Mouse (Mus musculus) kidney, adult 18-20 months (tissue): ENCODE data around the gene Rras.

Experiments
- DNase-seq: peaks from one replicate; pipeline ENCODE4 v3.0.0; 2021

Rras gene

DNA sequence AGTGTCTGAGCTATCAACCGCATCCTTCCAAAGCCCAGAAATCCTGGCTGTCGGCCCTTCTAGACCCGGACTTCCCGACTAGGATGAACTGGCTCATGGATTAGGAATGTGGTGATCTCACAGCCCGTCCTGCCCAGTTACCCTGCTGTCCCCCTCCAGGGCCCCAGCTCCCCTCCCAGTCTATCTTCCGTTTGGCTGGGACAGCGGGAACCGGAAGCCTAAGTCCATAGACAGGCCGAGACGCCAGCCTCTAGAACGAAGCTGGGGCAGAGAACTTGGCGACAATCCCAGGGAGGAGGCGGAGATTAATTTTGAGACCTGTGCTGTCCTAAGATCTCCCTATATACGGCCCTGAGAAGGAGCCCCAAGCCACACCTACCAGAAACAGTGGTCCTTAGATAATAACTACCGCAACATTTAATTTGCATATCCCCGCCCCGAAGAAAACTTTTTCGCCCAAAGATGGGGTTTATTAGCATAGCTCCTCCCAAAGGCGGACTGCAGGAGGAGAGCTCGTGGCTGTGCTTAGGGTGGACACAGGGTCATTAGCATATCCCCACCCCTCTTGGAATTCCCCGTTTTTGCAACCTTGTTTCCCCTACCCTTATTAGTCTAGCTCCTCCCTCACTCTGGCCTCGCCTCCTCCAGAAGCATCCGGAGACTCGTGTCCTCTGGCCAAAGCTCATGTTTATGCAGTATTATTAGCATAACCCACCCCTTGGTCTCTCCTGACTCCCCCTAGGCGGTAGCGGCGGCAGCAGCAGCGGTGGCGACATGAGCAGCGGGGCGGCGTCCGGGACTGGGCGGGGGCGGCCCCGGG is at the start of gene Rras:
TSS of gene Rras (plus strand) at position 720 of the 820 bp plus-strand sequence.
- peak; percentile 89 for DNase-seq

DNA sequence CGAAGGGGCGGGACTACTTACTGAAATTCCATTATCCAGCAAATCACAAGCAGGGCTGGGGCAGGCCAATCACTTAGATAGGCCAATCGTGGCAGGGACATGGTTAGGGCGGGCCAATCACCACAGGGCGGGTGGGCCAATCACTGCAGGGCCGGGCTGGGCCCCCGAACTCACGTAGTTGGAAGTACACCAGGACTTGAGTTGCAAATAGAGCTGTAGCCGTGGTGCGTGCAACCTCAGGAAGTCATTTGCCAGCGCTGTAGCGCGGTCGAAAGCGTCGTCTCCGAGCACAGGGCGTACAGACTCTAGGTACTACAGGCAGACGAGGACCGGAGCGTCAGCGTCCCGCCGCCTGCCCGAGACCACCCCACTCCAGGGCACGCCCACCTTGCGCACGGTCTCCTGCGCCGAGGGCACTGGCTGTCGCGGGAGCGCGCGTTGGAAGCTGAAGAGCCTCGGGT is 47.5 kb upstream of the Rras start:
- DNase-seq: peak; percentile 84

DNA sequence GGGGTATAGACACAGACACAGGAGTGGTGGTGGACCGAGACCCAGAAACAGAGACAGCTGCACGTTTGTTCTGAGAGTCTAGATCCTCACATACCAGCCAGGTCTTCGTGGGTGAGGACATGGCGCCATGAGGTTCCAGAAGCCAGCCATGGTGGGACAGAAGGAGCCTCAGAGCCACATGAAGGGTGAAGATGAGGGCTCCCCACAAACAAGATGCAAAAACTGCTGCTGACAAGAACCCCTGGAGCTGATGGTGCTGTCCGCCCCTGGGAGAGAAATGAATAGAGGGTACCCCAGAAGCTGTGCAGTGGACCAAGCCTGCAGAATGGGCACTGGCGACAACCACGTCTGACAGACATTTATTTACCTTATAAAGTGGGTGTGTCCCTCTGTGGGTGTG is 46.6 kb upstream of the Rras start:
- DNase-seq: no peak

DNA sequence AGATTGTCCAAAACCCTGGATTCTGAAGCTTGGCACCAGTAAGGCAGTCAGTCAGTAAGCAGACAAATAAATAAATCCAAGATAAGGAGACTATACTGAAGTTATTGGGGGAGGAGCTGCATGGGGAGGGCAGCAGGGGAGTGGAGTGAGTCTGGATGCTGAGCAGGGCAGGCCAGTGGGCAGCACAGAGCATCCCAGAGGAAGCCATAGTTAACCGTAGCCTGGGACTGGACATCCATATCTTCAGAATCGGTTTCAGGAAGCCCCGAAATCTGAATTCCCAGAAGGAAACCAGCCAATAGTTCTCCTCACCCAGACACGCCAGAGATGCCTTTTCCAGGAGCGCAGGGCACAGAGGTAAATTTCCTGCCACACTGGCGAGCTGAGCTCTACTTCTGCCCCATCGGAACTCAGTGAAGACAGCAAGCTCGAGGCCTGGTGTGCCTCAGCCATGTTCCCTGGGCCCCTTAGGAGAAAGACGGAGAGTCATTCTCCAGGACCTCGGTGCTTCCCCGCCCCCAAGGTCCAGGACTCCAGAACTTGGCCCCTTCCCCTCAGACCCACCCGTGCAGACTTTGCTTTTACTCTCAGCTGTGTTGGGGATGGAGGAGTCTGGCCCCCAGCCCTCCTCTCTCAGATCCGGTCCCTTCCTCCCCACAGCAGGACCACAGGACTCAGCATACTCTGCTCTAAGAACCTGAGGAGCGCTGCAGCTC is 44.2 kb upstream of the Rras start:
- no peak for DNase-seq

DNA sequence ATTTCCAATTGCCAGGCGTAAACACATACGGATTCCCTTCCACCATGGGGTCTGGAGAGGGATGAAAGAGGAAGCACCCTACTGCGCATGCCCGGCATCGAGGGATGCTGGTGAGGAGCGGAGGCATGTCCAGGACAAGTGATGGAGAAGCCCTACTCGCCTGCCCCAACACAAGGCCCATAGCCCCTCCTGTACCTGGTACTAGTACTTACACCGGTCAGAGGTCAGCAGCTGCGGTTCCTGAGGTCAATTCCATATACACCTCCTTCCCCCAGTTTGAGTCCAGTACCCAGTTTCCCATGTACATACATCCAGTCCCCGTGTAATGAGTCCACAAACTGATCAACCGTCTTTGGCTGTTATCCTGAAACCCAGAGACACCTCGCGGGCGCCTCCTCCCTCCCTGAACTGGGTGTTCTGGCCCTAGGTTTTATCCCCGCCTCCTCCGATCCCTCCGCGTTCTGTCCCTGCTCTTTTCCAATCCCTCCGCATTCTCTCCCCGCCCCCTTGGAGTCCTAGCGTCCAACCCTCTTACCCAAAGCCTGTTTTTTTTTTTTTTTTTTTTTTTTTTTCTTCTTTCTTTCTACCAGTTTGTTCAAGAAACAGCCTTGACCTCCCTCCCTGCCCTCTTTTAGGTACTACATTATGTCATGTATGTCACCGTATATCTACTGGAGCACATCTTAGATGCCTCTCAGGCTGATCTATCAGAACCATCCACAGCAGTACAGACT is 43.2 kb upstream of the Rras start, which contains the start of gene Cpt1c:
TSS of gene Cpt1c (minus strand) at position 469 of the 734 bp plus-strand sequence.
- peak; percentile 62 for DNase-seq

DNA sequence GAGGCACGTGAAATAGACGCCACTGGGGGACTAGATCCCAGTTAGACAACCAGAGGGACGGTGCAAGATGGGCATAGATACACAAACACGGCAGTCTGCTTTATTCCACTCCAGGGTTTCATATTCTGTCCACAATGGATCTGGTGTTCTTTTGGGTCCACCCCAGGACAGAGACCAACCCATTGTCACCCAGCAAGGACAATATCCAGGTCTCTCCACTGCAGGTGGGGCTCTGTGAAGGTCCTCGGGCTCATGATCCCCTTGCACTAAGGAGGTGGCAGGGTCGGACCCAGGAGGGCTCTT is 42.7 kb upstream of the Rras start:
- DNase-seq: no peak

DNA sequence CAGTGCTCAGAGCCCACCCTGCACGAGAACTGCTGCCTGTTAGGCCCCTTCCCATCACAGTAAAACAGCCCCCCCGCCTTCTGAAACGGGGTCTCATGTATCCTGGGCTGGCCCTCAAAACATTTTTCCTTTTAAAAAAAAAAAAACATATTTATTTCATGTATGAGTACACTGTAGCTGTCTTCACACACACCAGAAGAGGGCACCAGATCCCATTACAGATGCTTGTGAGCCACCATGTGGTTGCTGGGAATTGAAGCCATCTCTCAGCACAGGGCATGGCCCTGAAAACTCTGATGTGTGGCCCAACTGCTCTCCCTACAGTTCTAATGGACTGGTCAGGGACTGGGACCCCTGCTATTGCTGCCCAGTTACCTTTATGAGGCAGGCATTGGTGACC is 39.5 kb upstream of the Rras start:
- DNase-seq: no peak

DNA sequence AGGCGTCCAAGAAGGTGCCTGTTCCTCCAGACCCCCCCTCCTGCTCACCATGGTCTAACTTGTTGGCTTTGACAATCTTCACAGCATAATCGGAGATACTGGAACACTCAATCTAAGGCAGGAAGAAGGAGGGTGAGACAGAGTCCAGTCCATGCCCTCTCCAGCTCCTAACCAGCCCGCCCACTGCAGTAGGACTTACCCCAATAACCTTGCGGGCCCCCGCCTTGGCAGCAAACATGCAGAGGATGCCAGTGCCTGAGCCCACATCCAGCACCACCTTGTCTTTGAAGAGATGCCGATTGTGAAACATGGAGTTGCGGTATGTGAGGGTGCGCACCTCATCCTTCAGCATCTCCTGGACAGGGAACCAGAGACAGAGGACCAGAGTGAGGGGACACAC is 36.2 kb upstream of the Rras start:
- no peak for DNase-seq

DNA sequence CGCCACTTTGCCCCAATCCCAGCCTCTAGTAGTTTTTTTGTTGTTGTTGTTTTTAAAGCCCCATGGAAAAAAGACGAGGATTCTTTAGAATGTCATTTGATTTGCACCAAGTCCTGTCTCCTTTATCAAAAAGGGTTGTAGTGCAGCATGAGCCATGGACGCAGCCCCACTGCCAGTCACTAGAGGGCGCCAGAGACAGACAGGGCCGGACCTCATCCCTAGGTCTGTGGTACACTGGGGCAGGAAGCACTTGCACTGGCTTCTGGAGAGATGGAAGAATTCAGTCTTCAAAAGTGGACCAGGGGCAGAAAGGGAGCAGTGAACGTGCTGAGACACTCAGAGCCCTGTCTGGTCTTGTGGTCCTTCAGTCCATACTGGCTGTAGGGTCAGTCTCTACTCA is 34.7 kb upstream of the Rras start:
- DNase-seq: peak; percentile 91

DNA sequence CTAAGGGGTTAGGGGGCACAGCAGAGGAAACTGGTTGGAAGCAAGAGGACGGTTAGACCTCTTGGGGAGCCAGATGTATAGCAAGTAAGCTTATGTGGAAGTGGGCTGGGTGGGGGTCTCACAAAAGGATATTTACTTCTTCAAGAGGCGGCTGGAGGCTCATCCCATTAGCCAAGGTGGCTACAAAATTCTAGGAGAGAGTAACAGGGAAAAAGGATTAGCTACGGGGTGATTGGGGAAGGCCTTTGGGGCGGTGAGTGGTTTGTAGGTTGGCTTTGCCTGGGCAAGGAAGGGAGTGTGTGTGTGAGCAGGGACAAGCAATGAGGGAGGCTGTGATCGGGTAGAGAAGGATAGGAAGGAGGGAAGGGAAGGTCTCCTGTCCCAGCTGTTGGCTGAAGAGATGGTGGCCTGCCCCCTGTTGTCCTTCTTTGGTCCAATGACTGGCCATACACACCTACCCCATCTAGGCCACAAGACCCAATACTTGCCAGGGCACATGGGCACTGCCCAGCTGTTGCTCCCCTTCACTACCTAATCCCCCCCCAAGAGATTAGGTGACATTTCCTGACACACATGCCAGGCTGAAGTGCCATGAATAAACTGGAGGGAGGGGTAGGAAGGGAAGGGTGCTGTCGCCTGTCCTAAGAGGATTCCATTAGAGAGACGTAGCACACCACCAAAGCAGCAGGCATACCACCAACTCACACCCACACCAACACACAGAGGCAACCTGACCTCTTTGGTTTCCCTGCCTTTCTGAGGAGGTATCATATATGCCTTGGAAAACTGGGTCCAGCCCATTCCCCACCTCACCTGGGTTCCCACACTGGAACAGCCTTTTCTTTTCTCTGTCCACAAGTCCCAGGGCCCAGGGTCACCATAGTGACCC is 33.6 kb upstream of the Rras start:
- DNase-seq: no peak

DNA sequence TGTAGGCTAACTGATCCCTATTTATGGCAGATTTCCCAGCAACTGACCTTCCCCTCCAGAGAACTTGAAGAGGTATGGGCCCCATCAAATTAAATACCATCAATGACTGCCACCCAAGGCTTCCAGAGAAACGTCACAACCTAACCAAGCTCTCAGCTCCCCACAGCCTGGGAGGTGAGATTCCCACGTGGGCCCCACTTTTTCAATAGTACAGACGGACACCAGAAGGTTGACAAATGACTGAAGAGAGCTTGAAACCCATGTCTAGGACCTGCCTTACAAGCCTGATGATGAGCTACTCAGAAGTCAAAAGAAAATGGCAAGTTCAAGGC is 33.0 kb upstream of the Rras start:
- no peak for DNase-seq

DNA sequence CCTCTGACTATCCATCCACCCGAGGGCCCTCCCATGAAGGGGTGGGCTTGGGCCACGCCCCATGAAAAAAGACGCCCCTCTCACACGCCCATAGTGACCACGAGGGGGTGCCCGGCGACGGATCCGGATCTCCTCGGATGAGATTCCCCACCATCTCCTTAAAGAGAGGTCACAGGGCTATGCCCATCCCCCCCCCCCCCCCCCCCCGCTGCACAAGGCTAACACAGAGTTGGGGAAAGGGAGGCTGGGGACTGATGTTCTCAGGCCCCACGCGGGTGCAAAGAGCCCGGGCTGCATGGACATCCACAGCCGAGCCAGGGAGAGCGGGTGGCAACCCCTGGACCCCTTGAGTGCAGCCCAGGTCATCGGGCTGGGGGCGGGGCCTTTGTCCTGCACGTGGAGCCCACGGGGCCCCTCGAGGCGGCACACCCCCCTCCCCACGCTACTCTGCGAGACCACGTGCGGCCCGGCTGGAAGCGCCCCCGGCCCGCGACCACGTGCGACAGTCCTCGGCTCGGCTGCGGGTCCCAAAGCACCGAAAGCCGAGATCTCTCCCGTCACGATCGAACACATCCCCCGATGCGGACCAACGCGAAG is 32.1 kb upstream of the Rras start:
- DNase-seq: peak; percentile 51

DNA sequence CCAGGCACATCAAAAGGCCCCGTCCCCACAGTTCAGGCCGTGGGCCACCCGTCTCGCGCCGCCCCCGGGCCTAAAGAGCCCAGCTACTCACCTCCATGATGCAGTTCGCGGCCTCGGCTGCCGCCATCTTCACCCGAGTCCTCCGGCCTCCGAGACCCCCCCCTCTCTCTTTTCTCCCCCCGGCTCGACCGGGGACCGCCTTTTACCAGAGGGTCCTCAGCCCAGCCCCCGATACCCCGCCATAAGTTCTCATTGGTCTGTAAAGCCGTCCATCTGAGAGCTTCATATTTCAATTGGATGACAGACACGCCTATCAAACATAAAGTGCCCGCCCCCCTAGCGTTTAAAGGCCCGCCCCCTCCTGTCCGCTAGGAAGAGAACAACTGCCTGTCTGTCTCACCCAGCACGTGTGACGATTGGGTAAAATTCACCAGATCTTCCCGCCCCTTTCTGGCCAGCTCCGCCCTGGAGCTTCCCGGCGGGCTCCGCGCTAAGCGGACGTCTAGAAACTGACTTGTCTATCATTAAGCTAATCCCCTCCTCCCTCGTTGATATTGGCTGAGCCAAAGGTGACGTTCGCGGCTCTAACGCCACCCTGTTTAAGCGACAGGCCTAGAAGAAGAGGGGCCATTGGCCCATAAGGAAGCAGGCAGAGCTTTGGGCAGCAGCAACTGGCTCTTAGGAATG is 31.4 kb upstream of the Rras start, which contains the start of gene Prmt1:
TSS of gene Prmt1 (minus strand) at position 377 of the 687 bp plus-strand sequence.
- peak; percentile 99 for DNase-seq

DNA sequence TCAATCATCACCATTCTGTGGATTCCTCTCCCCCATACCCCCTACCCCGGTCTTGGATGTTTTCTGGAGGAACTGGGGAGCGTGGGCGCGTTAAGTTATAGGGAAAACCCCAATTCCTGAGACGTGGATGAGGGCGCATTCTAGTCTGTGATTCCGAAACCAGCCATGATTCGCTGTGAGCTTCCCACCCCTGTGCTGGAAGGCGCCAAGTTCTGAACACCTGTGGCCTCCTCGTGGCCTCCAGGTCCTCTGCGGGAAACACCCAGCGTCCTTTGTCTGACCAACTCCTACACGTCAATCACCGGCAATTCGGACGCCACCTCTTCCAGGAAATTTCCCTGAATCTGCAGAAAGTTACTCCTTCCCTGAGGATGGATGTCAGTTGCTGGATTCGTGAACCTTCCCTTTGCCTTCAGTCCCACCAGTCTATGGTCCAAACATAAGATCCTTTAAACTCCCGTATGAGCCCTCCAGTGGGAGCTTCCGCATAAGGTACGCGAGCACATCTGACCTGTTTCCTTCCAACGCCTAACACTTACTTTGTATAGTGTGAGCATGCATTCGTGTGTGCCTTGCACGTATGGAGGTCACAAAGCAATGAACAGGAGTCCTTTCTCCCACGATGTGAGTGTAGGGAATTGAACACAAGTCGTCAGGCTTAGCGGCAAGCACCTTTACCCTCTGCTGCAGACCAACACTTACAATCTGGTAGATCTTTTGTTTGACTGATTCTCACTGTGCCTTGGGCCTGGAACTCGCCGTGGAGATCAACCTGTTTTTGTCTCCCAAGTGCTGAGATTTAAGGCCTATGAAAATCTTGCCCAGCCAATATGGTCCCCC is 30.7 kb upstream of the Rras start:
- DNase-seq: no peak

DNA sequence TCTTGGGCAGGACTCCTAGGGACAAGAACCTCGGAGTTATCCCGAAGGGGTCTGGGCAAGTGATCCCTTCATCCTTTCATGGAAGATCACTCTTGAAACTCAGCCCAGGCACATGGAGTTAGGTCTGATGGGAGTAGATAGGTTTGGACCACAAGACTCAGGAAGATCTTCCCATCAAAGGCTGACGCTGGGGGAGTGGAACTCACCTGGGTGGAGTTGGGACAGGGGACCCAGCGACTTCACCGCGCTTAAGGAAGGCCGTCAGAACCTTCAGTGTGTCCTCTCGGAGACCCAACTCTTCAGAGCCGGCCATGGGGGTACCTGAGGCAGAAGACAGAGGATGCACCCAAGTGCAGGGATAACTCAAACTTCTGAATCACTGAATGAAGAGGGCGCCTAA is 21.1 kb upstream of the Rras start:
- no peak for DNase-seq

DNA sequence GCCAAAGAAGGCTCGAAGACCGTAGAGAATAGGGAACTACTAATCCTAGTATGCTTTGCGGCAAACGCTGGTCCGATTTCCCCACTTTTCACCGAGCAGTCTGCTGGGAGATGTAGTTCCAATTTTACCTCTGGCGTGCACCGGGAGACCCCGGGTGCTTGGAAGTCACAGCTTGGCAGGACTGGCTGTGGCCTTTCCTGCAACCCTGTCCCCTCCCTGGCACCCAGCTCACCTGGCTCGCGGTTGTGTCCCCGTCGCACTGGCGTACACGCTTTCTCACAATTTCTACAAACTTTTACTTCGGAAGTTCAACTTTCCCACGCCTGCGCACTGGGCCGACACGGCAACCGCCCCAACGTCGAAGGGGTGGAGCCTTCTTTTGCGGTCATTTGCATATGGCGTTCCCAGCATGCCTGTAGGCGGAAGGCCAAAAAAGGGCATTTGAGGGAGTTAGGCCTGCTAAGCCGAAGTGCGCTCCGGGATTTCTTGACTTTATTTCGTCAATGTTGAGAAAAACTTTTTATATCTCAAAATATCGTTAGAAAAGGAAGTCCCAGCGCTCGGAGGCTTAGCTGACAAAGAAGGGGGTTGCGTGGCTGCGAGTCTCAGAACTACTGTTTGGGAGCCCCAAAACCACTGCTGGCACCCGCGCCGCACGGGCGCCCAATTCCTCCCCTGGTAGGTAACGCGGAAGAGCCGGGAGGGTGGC is 20.4 kb upstream of the Rras start, which contains the start of gene Irf3:
TSS of gene Irf3 (plus strand) at position 418 of the 709 bp plus-strand sequence.
- DNase-seq: peak; percentile 98

DNA sequence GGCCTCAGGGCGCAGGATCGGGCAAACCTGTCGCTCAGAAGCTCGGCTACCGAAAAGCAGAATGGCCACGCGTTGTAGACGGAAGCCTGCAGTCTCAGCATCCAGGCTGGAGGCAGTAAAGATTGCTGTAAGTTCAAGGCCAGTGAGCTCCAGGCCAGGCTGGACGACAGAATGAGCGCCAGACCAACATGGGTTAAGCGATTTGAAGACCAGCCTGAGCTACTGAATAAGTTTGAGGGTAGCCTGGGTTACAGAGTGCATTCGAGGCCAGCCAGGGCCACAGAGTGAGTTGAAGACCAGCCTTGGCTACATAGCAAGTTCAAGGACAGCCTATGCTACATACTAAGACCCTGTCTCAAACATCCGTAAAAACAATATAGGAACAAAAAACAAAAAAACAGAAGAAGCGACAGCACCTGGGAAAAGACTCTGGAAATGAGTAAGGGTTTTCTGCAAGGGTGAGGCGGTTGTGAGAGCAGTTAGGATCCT is 19.8 kb upstream of the Rras start:
- DNase-seq: no peak

DNA sequence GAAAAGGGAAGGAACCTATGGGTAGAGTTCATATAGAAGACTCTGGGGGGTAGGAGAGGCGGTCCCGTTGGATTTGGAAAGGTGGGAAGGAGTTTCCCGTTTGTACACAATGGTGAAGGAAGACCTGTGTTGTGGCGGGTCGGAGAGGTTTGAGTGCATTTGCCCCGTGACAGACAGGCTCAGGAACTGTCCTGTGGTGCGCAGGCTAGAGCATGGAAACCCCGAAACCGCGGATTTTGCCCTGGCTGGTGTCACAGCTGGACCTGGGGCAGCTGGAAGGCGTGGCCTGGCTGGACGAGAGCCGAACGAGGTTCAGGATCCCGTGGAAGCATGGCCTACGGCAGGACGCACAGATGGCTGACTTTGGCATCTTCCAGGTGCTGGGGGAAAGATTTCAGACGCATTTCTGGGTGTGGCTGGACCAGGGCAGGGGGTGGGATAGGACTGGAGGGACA is 19.2 kb upstream of the Rras start, which contains the start of gene Bcl2l12:
TSS of gene Bcl2l12 (minus strand) at position 212 of the 455 bp plus-strand sequence.
- peak; percentile 76 for DNase-seq

DNA sequence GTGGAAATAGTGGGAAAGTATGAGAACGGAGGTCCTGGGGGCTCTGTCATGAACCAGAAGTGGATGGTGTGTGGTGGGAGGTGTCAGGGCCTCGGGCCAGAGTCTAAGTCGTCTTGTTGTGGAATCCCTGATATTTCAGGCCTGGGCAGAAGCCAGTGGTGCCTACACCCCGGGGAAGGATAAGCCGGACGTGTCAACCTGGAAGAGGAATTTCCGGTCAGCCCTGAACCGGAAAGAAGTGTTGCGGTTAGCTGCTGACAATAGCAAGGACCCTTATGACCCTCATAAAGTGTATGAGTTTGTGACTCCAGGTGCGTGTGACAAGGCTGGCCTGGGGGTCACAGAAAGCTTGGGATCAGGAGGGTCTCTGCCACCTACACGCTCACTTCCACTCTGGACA is 18.0 kb upstream of the Rras start:
- no peak for DNase-seq
